Mouse (Mus musculus) lung, postnatal 0 days (tissue): Measurements from ENCODE around the gene Gm15217.

Experiments used
- CTCF ChIP-seq: IDR thresholded peaks from 2 replicates; pipeline ENCODE4 v1.5.1; 2016; ENCODE audit warnings: antibody characterized with exemption, mild to moderate bottlenecking
- EP300 ChIP-seq: IDR thresholded peaks from 2 replicates; pipeline ENCODE4 v1.6.1; 2016; ENCODE audit warnings: antibody characterized with exemption, mild to moderate bottlenecking, control low read depth

- TF ChIP-seq CTCF (no peak), EP300 (no peak)
Observed at GRCm38 (mm10) chr14:46391621-46392170, 12.5 kb downstream of the Gm15217 start.
